Mouse (Mus musculus): ENCODE measurements around the gene Gm20931. TPM values are rescaled to one million over a fixed set of nuclear protein-coding genes. Genes with fewer than 3 reads are reported as not detected.
"Not testable (repeated sequence)": the region's sequence is repeated elsewhere in the genome, so short reads cannot be mapped to it uniquely, and the experiment has no call there.

The Gm20931 gene
- not detected in 2 replicates for polyA plus RNA-seq (2014; fragmentation: Nextera tagmentation; extraction: Ambion mirVana)

DNA sequence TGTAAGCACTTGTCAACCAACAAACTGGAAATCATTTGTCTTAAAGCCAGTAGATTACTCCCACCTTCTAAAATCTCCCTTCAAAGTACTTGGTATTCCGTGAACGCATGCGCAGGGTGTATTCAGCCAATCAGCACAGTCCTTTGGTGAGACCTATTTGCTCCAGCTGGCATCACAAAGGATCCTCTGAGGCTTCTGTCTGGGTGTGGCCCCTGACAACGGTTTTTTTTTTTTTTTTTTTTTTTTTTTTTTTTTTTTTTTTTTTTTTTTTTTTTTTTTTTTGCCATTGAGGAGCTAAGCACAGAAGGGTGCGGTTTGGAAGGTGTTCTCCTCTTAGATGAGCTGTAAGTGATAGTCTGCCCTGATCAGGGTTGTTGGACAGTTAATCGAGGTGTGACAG lies at the start of gene Gm20931:
Gene Gm20931 (plus strand): TSS at position 301 of the 400 bp plus-strand sequence.
- not testable (repeated sequence) for H3K27me3 ChIP-seq (ENCODE audit: control insufficient read depth, insufficient read depth, low read length); H3K4me2 ChIP-seq (replicated peaks; ENCODE audit: low read depth, low read length); H3K4me3 ChIP-seq (ENCODE audit: low read depth, low read length); H3K9ac ChIP-seq (replicated peaks; ENCODE audit: low read depth, low read length); H3K9me3 ChIP-seq (ENCODE audit: control insufficient read depth, low read depth, low read length); H3K27ac ChIP-seq (ENCODE audit: low read length); H3K36me3 ChIP-seq (ENCODE audit: control insufficient read depth, insufficient read depth, low read length); ATAC-seq (ENCODE audit: insufficient number of reproducible peaks, insufficient read depth, low FRiP score, low read depth); H3K4me1 ChIP-seq (ENCODE audit: control insufficient read depth, insufficient read depth, low read length)
- WGBS: no CpG with 5 or more reads among the region's 6 CpGs

All from stomach, embryonic 14.5 days (tissue).